Mouse (Mus musculus): ENCODE measurements around the gene Ccdc91. TPM values are rescaled to one million over a fixed set of nuclear protein-coding genes. Genes with fewer than 3 reads are reported as not detected.

Ccdc91 gene
- polyA plus RNA-seq, 1 experiment from 2014 or later, result 23.3 TPM

Other genes with a start within 250 kb of the Ccdc91 start
- not detected in 3 replicates for gene Pthlh, start 211.6 kb upstream of the Ccdc91 start, polyA plus RNA-seq (2018)

All from macrophage (primary cell).